Mouse (Mus musculus) retina, adult 2 months (tissue): Measurements from ENCODE around the gene Mcm2.

Source experiments
- DNase-seq: peaks from one replicate; pipeline ENCODE4 v3.0.0-alpha.2; 2012; ENCODE audit warnings: low read depth, low spot score

Gene Mcm2

DNA sequence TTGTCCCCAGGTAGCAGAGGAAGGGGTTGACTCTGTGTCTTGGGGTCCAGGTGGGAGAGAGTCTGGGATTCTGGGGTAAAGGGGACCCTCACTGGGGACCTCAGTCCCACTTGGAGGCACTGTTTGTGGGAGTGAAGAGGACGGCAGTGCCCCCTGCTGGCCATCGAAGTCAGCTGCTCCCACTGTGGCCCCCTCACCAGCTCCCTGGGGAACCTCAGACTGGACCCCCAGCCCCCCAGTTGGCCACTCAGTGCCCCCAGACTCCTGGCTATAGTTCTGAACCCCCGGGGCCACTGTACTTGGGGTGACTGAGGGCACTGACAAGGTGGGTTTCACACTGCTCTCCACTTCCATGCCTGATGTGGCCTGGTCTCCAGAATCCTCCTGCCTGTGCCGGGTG is 49.3 kb downstream of the Mcm2 start:
- DNase-seq: no peak

DNA sequence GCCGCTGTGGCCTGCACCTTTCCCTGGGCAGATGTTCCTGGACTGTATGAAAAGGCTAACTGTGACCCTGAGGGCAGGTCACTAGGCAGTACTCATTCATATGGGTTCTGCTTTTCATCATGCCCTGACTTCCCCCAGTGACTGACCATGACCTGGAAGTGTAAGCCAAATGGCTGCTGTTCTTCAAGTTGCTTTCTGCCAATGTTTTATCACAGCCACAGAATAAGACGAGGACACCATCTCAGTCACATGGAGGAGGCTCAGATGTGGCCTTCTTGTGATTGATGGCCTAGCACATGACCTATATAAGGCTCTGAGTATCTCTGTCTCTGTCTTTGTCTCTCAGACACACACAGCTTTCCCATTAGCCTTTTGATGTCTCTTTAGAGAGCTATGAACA is 51.0 kb downstream of the Mcm2 start:
- no peak for DNase-seq

DNA sequence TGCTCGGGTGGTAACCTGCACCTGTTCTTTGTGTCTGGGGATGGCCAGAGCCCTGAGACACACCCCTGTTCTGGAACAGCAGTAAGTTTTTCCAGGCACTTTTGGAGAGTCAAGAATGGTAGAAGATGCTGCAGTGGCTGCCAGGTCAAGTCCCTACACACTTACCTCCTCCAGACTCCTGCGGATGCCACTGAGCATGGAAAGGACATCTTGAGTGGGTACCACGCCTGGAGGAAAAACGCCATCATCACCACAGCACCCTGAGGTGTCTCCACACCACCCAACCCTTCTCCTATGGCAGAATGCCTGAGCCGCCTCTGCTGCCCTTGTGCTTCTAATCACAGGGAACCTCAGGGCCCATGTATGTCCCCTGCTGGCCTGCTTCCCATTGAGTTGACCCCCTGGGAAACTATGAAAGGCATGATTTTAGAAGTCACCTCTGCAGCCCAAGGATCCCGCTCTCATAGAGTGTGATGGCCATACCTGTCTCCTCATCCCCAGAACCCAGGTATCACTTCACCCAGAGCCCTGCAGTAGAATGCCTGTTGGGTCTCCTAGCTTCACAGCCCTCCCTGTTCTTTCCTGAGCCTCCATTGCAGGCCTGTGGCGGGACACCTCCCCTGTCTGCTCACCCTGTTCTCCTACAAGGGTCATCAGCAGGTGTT is 53.5 kb downstream of the Mcm2 start:
- DNase-seq: no peak

DNA sequence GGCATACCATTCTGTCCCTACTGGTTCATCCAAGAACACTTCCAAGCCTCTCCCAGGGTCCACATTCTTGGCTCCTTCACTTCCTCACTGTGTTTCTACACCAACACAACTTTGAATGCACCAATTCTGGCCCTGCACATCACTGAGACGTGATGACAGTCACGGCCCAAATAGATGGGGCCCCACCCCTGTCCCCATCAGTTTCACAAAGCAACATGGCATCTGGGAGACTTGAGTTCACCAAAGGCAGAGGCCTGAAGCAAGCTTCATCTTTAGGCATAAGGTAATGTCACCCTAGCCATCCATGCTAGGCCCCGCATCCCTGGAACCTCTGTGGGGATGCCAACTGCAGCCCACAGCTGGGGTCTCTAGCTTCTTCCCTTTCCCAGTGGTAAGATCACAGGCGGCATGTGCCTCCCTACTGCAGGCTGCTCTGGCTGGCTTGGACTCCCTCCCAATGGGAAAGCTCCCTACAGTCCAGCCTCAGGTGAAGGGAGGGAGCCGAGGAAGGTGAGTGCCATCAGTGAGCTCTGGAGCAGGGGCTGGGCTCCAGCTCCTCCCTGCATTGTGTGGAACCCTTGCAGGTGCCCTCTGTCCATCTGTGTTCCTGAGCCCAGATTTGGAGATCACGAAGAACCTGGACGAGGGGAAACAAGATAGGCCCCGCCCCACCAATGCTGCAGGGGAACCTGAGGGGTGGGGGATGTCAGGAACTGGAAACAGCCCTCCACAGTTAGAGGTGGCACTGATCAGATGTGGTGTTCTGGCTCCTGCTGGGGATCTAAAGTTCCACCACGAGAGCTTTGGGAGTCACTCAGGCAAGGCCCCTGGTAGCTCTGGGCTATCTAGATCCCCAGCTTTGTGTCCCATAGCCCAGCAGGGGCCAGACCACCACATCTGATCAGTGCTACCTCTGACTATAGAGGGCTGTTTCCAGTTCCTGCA is 54.5 kb downstream of the Mcm2 start:
- DNase-seq: no peak

DNA sequence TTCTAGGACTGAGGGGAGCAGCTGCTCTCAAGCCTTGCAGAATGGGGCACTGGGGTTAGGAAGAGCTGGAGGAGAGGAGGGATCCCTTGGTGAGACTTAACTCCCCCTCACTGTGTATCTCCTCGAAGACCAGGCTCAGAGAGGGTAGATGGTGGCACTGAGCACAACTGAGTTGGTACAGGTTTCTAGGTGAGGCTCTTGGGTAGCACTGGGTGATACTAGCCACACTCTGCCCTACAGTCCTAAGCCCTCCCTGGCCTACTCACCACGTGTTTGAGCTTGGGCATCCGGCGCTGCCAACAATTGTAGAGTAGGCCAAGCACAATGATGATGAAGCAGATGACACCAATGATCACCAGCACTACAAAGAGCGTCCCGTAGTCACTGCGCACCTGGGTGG is 55.3 kb downstream of the Mcm2 start:
- DNase-seq: no peak

DNA sequence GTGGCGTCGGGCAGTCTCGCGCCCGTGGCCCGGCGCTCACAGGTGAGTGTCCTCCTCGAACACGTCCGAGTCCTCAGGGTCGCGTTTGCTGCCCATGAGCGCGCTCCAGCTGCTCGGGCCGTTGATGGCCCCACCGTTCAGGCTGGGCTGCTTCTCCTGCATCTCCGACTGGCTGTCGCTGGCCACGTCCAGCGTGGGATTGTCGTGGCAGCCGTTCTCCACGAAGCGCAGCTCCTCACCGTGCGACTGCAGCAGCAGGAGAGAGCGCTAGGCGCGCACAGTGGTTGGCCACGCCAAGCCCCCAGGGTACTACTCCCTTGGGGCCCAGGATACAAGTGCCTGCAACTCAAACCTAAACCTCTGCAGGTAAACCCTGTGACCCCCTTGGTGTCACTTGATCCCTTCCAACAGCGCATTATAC is 55.8 kb downstream of the Mcm2 start:
- no peak for DNase-seq

DNA sequence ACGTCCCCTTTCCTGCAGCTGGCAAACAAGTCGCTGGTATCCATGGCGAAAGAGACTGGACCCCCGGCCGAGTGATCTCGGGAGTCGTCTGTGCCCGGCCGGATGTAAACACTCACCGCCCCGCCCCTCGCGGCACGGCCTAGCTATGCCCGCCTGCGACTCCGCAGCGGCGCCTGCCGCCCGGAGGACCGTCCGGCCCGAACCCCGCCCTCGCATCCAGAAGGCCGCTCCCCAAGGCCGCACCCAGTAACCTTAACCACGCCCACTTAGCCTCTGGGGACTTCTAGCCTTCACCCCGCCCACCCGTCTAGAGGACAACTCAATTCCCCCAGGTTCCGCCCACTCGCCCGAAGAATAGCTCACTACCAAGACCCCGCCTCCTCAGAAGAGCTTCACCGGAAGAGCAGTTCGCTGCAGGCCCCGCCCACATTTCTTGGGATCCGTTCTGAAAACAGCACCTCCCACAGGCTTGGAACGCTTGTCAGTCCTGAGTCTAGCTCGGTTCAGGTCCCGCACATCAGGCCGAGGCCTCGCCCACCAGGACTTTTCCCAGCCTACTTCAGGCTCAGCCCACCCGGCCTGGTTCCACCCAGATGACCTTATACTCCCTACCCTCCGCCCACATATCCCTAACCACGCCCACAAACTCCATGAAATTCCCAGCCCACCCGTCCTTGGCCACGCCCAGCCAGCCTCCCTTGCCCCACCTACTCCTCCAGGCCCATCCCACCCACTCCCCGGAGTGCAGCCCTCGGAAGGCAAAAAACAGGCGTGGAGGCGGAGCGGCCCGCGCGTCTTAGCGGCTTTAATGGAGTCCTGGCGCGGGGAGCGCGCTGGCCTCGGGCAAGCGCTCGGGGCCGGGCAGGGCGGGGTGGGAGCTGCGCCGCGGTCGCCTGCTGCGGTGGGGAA is 56.5 kb downstream of the Mcm2 start, which contains the start of gene Abtb1:
Abtb1 (minus strand) TSS at position 204 of the 909 bp plus-strand sequence.
- DNase-seq: peak; percentile 99

DNA sequence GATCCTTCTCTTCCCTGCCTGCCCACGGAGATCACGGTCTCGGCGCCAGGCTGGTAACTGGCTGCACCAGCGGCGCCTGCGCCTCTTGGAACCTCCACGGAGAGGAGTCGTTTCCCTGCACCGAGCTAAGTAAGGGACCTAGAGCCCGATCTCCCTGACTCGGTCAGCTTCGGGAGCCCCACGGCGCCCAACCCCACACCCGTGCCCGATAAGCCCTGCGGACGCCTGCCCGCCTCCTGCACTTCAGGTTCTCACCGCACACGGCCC is 57.1 kb downstream of the Mcm2 start:
- DNase-seq: no peak

DNA sequence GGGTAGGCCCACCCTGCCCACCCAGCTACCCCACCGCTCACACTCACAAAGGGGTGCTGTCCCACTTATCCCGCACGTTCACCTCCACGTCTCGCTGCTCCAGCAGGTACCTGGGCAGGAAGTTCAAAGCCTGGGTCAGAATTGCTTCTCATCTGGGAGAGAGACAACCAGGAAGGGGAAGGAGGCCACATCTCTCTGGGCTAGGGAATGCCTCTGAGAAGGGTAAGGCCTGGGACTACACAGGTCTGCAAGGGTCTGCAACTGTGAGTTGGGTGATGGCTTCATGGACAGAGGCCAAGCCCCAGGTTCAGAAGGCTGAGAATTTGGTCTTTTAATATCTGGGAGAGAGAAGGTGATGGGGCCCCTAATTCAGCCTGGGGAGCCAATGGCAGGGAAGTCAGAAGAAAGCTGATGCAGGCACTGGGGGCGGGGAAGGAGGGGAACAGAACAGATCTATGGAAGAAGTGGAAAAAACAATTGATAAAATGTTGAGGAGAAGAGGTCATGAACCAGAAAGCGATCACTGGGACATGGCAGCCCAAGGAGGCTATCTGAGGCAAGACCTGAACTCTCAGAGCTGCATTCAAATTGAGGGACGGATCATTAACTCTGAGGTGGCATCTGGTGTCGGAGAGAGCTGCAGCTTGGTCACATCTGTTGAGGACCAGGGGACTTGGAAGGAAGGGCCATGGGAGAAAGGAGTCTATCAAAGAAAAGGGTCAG is 57.6 kb downstream of the Mcm2 start:
- no peak for DNase-seq

DNA sequence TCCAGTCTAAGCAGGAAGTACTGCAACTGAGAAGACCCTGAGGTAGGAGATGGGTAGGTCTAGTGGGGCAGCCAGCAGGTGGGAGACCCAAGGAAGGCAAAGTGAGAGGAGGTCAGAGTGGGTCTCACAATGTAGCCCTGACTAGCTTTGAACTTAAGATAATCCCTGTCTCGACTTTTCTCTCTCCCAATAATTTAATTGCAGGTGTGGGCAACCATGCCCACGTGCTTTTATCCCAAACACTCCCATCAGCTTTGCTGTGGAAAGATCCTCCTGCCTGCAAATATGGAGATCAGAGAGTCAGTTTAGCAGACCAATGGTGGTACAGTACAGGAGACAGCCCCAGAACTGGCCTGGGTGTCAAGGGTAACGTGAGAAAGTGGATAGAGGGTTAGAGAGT is 58.4 kb downstream of the Mcm2 start:
- DNase-seq: no peak

DNA sequence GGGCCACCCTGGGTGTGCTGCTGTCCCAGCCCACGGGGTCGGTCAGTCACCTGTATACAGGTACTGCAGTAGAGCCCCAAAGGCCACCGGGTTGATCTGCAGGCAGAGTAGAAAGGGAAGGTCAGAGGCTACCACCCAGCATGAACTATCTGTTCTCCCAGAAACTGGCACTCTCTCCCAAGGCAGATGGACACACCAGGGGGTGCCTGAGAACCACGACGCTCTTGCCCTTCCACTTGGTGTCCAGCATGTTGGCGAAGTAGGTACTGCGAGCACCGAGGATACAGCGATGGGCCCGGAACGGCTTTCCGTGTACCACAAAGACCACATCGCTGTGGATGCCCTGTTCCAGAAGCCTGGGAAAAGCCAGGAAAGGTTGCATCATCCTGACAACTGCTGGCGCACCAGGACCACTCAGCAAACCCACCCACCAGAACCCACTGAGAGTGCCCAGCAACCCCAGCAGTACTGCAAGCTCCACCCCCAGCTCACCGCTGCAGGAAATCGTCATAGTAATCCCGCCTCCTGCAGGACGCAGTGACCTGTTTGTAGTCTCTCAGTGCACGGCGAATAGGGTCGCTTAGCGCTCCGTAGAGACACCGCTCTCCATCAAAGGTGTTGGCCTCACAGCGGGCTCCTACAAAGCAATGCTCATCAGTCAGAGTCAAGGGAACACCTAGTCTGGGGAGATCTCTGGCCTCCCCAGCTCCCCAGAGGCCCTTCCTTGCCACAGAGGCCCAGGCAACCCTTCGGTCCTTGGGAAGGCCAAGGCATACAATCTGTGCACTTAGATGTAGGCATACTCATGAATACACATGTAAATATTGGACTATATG is 59.2 kb downstream of the Mcm2 start:
- DNase-seq: no peak

DNA sequence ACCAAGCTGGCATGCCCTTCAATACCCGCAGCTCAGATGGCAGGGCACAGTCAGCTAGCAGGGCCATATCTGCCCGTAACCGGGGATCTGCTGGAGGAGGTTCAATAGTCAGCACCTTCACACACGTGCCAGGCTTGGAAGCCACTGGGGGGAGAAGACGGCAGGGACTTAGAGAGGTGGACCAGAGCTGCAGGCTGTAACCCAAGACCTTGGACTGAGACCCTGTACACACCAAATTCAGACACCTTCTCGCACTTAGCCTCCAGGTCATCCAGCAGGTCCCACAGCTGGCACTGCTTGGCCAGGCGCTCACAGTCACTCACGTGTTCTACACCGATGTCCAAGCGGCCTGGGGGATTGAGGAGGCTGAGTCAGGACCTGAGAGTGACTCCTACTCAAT is 60.0 kb downstream of the Mcm2 start:
- DNase-seq: no peak

DNA sequence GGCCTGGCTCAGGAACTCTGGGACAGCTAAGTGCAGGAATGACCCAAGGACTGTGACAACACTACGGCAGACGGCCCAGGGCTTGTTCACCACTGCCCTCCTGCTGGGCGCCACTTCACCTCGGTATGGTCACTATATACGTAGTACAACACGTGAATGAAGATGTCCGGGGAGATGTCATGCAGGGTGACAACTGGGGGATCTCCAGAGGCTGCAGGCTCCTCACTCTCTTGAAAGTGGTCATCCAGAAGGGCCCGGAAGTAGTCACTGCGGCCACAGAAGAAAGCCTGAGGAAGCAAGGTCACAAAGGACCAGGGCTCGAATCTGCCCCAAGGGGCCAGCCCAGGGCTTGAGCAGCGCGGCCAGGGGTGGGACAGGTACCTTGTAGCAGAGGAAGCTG is 60.6 kb downstream of the Mcm2 start:
- DNase-seq: no peak

DNA sequence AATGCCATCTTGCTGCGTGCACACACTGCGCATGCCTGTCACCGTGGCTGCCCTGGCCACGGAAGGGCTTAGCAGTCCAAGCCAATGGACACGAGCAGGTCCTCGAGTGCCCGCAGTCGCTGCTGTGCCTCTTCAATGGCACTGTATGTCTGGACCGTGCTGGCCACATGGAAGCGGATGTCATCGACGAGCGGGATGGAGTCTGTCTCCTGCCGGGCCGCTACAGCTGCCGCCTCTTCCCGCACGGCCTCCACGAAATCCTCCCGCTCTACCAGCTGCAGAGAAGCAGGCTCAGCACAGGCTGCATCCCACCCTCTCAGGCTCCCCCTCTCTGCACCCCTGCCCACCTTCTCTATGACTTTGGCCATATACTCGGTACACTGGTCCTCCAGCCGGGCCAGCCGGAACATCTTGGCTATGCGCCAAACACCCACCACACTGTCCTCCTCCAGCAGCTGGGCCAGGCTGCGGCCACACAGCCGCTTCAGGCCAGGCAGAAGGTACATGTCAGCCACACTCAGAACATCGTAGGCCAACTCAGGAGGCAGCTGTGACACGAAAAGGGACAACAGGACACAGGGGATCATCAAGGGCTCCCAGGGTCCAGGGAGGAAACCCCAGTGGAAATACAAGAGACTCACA is 62.3 kb downstream of the Mcm2 start:
- no peak for DNase-seq

DNA sequence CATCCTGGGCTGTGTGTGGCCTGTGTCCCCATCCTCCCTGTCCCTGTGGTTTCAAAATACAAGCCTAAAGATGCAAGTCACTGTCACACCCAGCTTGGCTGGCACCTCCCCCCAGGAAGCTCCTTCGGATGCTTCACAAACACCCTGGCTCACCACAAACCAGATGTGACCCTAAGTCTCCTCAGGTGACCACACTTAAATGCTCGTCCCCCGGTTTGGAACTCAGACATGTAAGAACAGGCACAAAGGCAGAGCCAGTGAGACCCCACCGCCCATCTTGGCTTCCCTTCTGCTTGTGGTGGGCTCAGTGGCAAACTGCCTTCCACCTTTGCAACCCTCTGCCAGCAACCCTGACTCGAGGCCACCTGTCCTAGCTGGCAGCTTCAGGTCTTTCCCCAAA is 63.5 kb downstream of the Mcm2 start:
- no peak for DNase-seq
